Mouse (Mus musculus): ENCODE data around the gene Sorcs3. TPM values are rescaled to one million over a fixed set of nuclear protein-coding genes. Genes with fewer than 3 reads are reported as not detected.

The Sorcs3 gene
- total and polyA plus RNA-seq, 2 experiments from 2014 or later = 18.3 to 25.3 TPM

GRCm38 (mm10) chr19:48237786-48238372 lies 32.1 kb downstream of the Sorcs3 start:
- DNase-seq (ENCODE audit: low spot score) = peak; percentile 21
- no peak overlapping the region for H3K4me3 ChIP-seq (ENCODE audit: low read depth, low read length)
- H3K27ac ChIP-seq (ENCODE audit: low read depth, low read length) = no peak overlapping the region
- H3K9me3 ChIP-seq (ENCODE audit: low read length) = no peaks in the 10 kb centered on the region
- TF ChIP-seq CTCF (IDR thresholded peaks at IDR 0.05) = no peak
- 0 out of 2 replicates have a peak, but pooled peaks cover 6% of the 10 kb centered on the region for H3K4me1 ChIP-seq (ENCODE audit: insufficient read depth, low read length)
- 0 out of 2 replicates have a peak, but pooled peaks have one; percentile 13 for ATAC-seq (ENCODE audit: low FRiP score)
- H3K9ac ChIP-seq (replicated peaks; ENCODE audit: low read length, poor library complexity, severe bottlenecking) = no peak overlapping the region
- no peaks in the 10 kb centered on the region for H3K36me3 ChIP-seq (ENCODE audit: insufficient read depth, low read length)
- WGBS = 27% methylated on average over 13 of the region's 13 CpGs
- H3K27me3 ChIP-seq (ENCODE audit: insufficient read depth, low read length) = no peaks in the 10 kb centered on the region
- peak overlapping the region; percentile 5; the same call in 1 of the 2 replicates for H3K4me2 ChIP-seq (ENCODE audit: low read depth, low read length, poor library complexity, severe bottlenecking)

- Histone ChIP-seq H3K4me1 (ENCODE audit: insufficient read depth, low read length) (0 out of 2 replicates have a peak, but pooled peaks cover 6% of the 10 kb centered on the region), H3K4me2 (ENCODE audit: low read depth, low read length, poor library complexity, severe bottlenecking) (peak overlapping the region; percentile 5; the same call in 1 of the 2 replicates), H3K4me3 (ENCODE audit: low read depth, low read length) (no peak overlapping the region), H3K9ac (replicated peaks; ENCODE audit: low read length, poor library complexity, severe bottlenecking) (no peak overlapping the region), H3K9me3 (ENCODE audit: low read length) (no peaks in the 10 kb centered on the region), H3K27me3 (ENCODE audit: insufficient read depth, low read length) (no peaks in the 10 kb centered on the region), H3K36me3 (ENCODE audit: insufficient read depth, low read length) (no peaks in the 10 kb centered on the region), H3K27ac (ENCODE audit: low read depth, low read length) (no peak overlapping the region)
- ATAC-seq (ENCODE audit: low FRiP score) (0 out of 2 replicates have a peak, but pooled peaks have one; percentile 41), DNase-seq (ENCODE audit: low spot score) (peak; percentile 56)
- 36% methylated on average over 9 of the region's 9 CpGs for WGBS
- TF ChIP-seq CTCF (IDR thresholded peaks at IDR 0.05) = no peak
Observed at GRCm38 (mm10) chr19:48238391-48238790, 32.6 kb downstream of the Sorcs3 start.

- no peaks in the 10 kb centered on the region for H3K36me3 ChIP-seq (ENCODE audit: insufficient read depth, low read length)
- ATAC-seq (ENCODE audit: low FRiP score) = no peak
- 0 out of 2 replicates have a peak, but pooled peaks cover 6% of the 10 kb centered on the region for H3K4me1 ChIP-seq (ENCODE audit: insufficient read depth, low read length)
- no peak overlapping the region for H3K27ac ChIP-seq (ENCODE audit: low read depth, low read length)
- no peak overlapping the region for H3K4me2 ChIP-seq (ENCODE audit: low read depth, low read length, poor library complexity, severe bottlenecking)
- H3K9me3 ChIP-seq (ENCODE audit: low read length) = no peaks in the 10 kb centered on the region
- DNase-seq (ENCODE audit: low spot score) = peak; percentile 62
- H3K4me3 ChIP-seq (ENCODE audit: low read depth, low read length) = no peak overlapping the region
- 42% methylated on average over 2 of the region's 2 CpGs for WGBS
- H3K27me3 ChIP-seq (ENCODE audit: insufficient read depth, low read length) = no peaks in the 10 kb centered on the region
- H3K9ac ChIP-seq (replicated peaks; ENCODE audit: low read length, poor library complexity, severe bottlenecking) = no peak overlapping the region
- no peak for TF ChIP-seq CTCF (IDR thresholded peaks at IDR 0.05)
Observed at GRCm38 (mm10) chr19:48240960-48241359, 35.1 kb downstream of the Sorcs3 start.

- H3K4me3 ChIP-seq (ENCODE audit: low read depth, low read length) = no peak overlapping the region
- 85% methylated on average over 3 of the region's 3 CpGs for WGBS
- TF ChIP-seq CTCF (IDR thresholded peaks at IDR 0.05) = no peak
Observed at GRCm38 (mm10) chr19:48244036-48244435, 38.2 kb downstream of the Sorcs3 start.

GRCm38 (mm10) chr19:48259223-48259622 lies 53.4 kb downstream of the Sorcs3 start:
- 75% methylated on average over 7 of the region's 7 CpGs for WGBS
- Histone ChIP-seq H3K9ac (replicated peaks; ENCODE audit: low read length, poor library complexity, severe bottlenecking) (no peak overlapping the region), H3K4me3 (ENCODE audit: low read depth, low read length) (no peak overlapping the region), H3K4me2 (ENCODE audit: low read depth, low read length, poor library complexity, severe bottlenecking) (no peak overlapping the region), H3K4me1 (ENCODE audit: insufficient read depth, low read length) (0 out of 2 replicates have a peak, but pooled peaks cover 4% of the 10 kb centered on the region), H3K27ac (ENCODE audit: low read depth, low read length) (no peak overlapping the region), H3K36me3 (ENCODE audit: insufficient read depth, low read length) (no peaks in the 10 kb centered on the region), H3K9me3 (ENCODE audit: low read length) (no peaks in the 10 kb centered on the region), H3K27me3 (ENCODE audit: insufficient read depth, low read length) (no peaks in the 10 kb centered on the region)
- DNase-seq (ENCODE audit: low spot score) (no peak), ATAC-seq (ENCODE audit: low FRiP score) (no peak)
- no peak for TF ChIP-seq CTCF (IDR thresholded peaks at IDR 0.05)

More at GRCm38 (mm10) chr19:48244036-48244435, 38.2 kb downstream of the Sorcs3 start:
- Histone ChIP-seq H3K27me3 (ENCODE audit: insufficient read depth, low read length) (no peaks in the 10 kb centered on the region), H3K9ac (replicated peaks; ENCODE audit: low read length, poor library complexity, severe bottlenecking) (no peak overlapping the region), H3K4me2 (ENCODE audit: low read depth, low read length, poor library complexity, severe bottlenecking) (no peak overlapping the region), H3K9me3 (ENCODE audit: low read length) (no peaks in the 10 kb centered on the region), H3K27ac (ENCODE audit: low read depth, low read length) (no peak overlapping the region), H3K36me3 (ENCODE audit: insufficient read depth, low read length) (no peaks in the 10 kb centered on the region), H3K4me1 (ENCODE audit: insufficient read depth, low read length) (0 out of 2 replicates have a peak, but pooled peaks cover 2% of the 10 kb centered on the region)
- ATAC-seq (ENCODE audit: low FRiP score) (no peak), DNase-seq (ENCODE audit: low spot score) (no peak)

- DNase-seq (ENCODE audit: low spot score) (peak; percentile 48), ATAC-seq (ENCODE audit: low FRiP score) (no peak)
- H3K9me3 ChIP-seq (ENCODE audit: low read length) = no peaks in the 10 kb centered on the region
- H3K4me2 ChIP-seq (ENCODE audit: low read depth, low read length, poor library complexity, severe bottlenecking) = no peak overlapping the region
- no peak overlapping the region for H3K9ac ChIP-seq (replicated peaks; ENCODE audit: low read length, poor library complexity, severe bottlenecking)
- H3K27me3 ChIP-seq (ENCODE audit: insufficient read depth, low read length) = no peaks in the 10 kb centered on the region
- no peaks in the 10 kb centered on the region for H3K36me3 ChIP-seq (ENCODE audit: insufficient read depth, low read length)
- TF ChIP-seq CTCF (IDR thresholded peaks at IDR 0.05) = no peak
- H3K4me3 ChIP-seq (ENCODE audit: low read depth, low read length) = no peak overlapping the region
- 0 out of 2 replicates have a peak, but pooled peaks cover 4% of the 10 kb centered on the region for H3K4me1 ChIP-seq (ENCODE audit: insufficient read depth, low read length)
- H3K27ac ChIP-seq (ENCODE audit: low read depth, low read length) = no peak overlapping the region
- 83% methylated on average over 8 of the region's 8 CpGs for whole genome bisulfite sequencing
Observed at GRCm38 (mm10) chr19:48260671-48261070, 54.8 kb downstream of the Sorcs3 start.

Measured in midbrain, postnatal 0 days (tissue).